40 mouse cellular contexts compared by ENCODE assay signal in the genomic region with DNA sequence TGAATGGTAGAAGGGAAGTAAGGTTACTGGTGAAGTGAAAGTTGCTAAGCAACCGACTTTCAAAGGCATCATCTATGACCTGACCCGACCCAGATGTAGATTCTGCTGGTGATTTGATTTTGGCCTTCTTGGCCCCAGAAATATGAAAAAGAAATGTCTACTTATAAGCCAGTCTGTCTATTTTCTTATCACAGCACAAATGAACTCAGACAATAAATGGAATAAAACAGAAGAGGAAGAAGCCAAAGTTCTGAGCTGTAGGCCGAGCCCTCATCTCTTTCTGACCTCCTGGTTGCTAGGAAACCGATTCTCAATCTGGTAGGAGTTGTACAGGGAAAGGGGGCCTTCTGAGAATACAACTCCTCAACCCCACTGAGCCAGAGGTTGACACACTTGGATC. TPM values are rescaled to one million over a fixed set of nuclear protein-coding genes. Genes with fewer than 3 reads are reported as not detected.
"Had no signal": no experiment of that assay in that cellular context is flagged by ENCODE, and none has a peak within 500 bp of the region (broad histone marks: within the 10 kb centered on the region; RNA-seq: fewer than 3 reads in every experiment).

A gene (plus strand): TSS at position 301 of the 400 bp plus-strand sequence.

- DNase-seq: cerebellum, adult 8-10 months; cerebellum, adult 9-10 months; cerebellum, adult 9-11 months; cerebellum, postnatal 10 days; cerebellum, postnatal 14 days; cerebellum, postnatal 25 days; cerebellum, postnatal 36 days; embryo, embryonic 11 days; forebrain, postnatal 0 days; gastrocnemius, adult 2 months; gastrocnemius, postnatal 10 days; gastrocnemius, postnatal 14 days; gastrocnemius, postnatal 25 days; gastrocnemius, postnatal 36 days; heart, adult 11 months; heart, adult 18-20 months; heart, adult 2 months had no signal

- ATAC-seq: forebrain, embryonic 13.5 days; forebrain, embryonic 14.5 days; forebrain, embryonic 15.5 days; forebrain, embryonic 16.5 days; forebrain, postnatal 0 days had no signal

- H3K4me3 ChIP-seq: embryonic facial prominence, embryonic 10.5 days; embryonic facial prominence, embryonic 12.5 days; embryonic facial prominence, embryonic 13.5 days; embryonic facial prominence, embryonic 15.5 days; erythroblast, embryonic 14.5 days; forebrain, embryonic 10.5 days; forebrain, embryonic 12.5 days; forebrain, embryonic 13.5 days; forebrain, embryonic 15.5 days; gastrocnemius, adult 2 months; heart, adult 2 months had no signal

- H3K36me3 ChIP-seq: embryonic facial prominence, embryonic 10.5 days; embryonic facial prominence, embryonic 12.5 days; embryonic facial prominence, embryonic 13.5 days; embryonic facial prominence, embryonic 15.5 days; forebrain, embryonic 10.5 days; forebrain, embryonic 12.5 days; forebrain, embryonic 15.5 days had no signal

- H3K4me1 ChIP-seq: embryonic facial prominence, embryonic 12.5 days; embryonic facial prominence, embryonic 15.5 days; forebrain, embryonic 12.5 days; forebrain, embryonic 13.5 days; forebrain, embryonic 15.5 days had no signal

- H3K27me3 ChIP-seq: embryonic facial prominence, embryonic 12.5 days; embryonic facial prominence, embryonic 13.5 days; embryonic facial prominence, embryonic 15.5 days; forebrain, embryonic 12.5 days; forebrain, embryonic 13.5 days; forebrain, embryonic 15.5 days had no signal

- H3K9ac ChIP-seq: embryonic facial prominence, embryonic 12.5 days; embryonic facial prominence, embryonic 13.5 days; embryonic facial prominence, embryonic 15.5 days; forebrain, embryonic 12.5 days; forebrain, embryonic 13.5 days; forebrain, embryonic 15.5 days; forebrain, postnatal 0 days had no signal

- H3K9me3 ChIP-seq: embryonic facial prominence, embryonic 10.5 days; embryonic facial prominence, embryonic 12.5 days; embryonic facial prominence, embryonic 13.5 days; embryonic facial prominence, embryonic 15.5 days; forebrain, embryonic 10.5 days; forebrain, embryonic 12.5 days; forebrain, embryonic 13.5 days; forebrain, embryonic 15.5 days had no signal

- H3K4me2 ChIP-seq: embryonic facial prominence, embryonic 12.5 days; embryonic facial prominence, embryonic 13.5 days; embryonic facial prominence, embryonic 15.5 days; forebrain, embryonic 12.5 days; forebrain, embryonic 13.5 days; forebrain, embryonic 15.5 days had no signal

- H3K27ac ChIP-seq: embryonic facial prominence, embryonic 10.5 days; embryonic facial prominence, embryonic 12.5 days; embryonic facial prominence, embryonic 13.5 days; embryonic facial prominence, embryonic 15.5 days; forebrain, embryonic 10.5 days; forebrain, embryonic 12.5 days; forebrain, embryonic 13.5 days; forebrain, embryonic 15.5 days; gastrocnemius, adult 2 months; heart, adult 2 months had no signal

RNA-seq across cellular contexts. Expression of the gene that starts here (rescaled TPM):
- total RNA-seq: common myeloid progenitor, adult 5-6 weeks; forebrain, postnatal 0 days; gastrocnemius, adult 18-20 months; gastrocnemius, adult 2 months; gastrocnemius, adult 8-10 months; gastrocnemius, postnatal 10 days; gastrocnemius, postnatal 14 days; gastrocnemius, postnatal 25 days; gastrocnemius, postnatal 36 days; gastrocnemius, postnatal 4 days; granulocyte monocyte progenitor cell, adult 5-6 weeks; heart, adult 18-20 months; heart, adult 2 months; heart, adult 8-10 months had no signal
- polyA plus RNA-seq: cortical plate, adult 2 months; embryonic facial prominence, embryonic 10.5 days; embryonic facial prominence, embryonic 11.5 days; embryonic facial prominence, embryonic 12.5 days; embryonic facial prominence, embryonic 13.5 days; embryonic facial prominence, embryonic 14.5 days; embryonic facial prominence, embryonic 15.5 days; erythroblast, embryonic 14.5 days; forebrain, embryonic 10.5 days; forebrain, embryonic 11.5 days; forebrain, embryonic 12.5 days; forebrain, embryonic 13.5 days; forebrain, embryonic 14.5 days; forebrain, embryonic 15.5 days; forebrain, embryonic 16.5 days; forebrain, postnatal 0 days; frontal cortex, adult 2 months; gonadal fat pad, adult 2 months; heart, adult 2 months had no signal
